Mouse (Mus musculus) bone marrow macrophage, adult 2 months (primary cell): ENCODE results near the gene Krtap4-8.

Experiments
- CTCF ChIP-seq: IDR thresholded peaks from 2 replicates; pipeline ENCODE4 v1.5.1; 2012; ENCODE audit warnings: low read depth, mild to moderate bottlenecking, low read length, moderate library complexity
- POLR2A ChIP-seq: IDR thresholded peaks from 2 replicates; pipeline ENCODE4 v1.6.1; 2012; ENCODE audit warnings: mild to moderate bottlenecking, low read depth, low read length, borderline replicate concordance

- TF ChIP-seq POLR2A (no peak), CTCF (no peak)
Observed at GRCm38 (mm10) chr11:99758877-99759276, 21.6 kb downstream of the Krtap4-8 start.
